Mouse (Mus musculus): Measurements from ENCODE around the gene Phf24. TPM values are rescaled to one million over a fixed set of nuclear protein-coding genes. Genes with fewer than 3 reads are reported as not detected.

Gene Phf24
- 0.26 and 0.93 TPM in 2 replicates for polyA plus RNA-seq (2015; fragmentation: Nextera tagmentation; extraction: Ambion mirVana)

DNA sequence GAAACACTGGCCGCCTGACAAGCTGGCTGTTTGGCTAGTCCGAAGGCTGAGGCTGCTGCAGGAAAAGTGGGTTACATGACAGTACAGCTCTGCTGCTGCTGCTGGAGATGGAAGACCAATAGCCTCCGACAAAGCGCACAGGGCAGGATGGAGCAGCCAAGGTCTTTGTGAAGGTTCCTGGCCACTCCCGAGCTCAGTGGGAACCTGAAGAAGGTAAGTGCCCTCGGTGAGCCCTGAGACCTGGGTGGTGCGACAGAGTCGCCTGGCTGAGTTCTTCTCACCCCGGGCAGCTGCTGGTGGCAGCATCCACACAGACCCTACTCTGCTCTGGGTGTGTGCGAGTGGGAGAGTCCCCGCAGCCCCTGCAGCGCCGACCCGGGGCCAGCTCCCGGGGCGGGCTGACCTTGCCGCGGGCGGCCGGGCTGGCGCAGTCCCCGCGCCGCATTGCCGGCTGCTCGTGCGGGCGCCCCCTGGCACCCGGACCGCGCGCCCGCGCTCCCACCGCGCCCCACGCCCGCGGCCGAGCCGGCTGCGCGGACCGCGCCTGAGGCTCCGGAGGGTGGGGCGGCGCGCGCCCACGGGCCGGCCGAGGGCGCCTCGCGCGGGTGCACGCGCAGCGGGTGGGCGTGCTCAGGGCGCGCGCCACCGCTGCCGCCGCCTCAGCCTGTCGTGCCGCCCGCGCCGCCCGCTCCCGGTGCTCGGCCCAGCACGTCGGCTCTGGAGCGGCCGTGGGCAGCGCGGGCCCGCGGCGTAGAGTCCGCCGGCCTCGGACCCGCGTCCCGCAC, at the start of gene Phf24:
Gene Phf24, plus strand, starts transcription at position 44 of the 785 bp plus-strand sequence.
- Histone ChIP-seq H3K9ac (peak within 1 kb of the TSS; percentile 61), H3K4me3 (replicated peaks) (peak within 1 kb of the TSS; percentile 69), H3K27ac (no peak within 1 kb of the TSS), H3K9me3 (replicated peaks) (no peaks in the 10 kb centered on the region), H3K4me1 (peaks cover 9% of the 10 kb centered on the region), H3K27me3 (peaks cover 64% of the 10 kb centered on the region), H3K4me2 (peak within 1 kb of the TSS; percentile 96), H3K36me3 (no peaks in the 10 kb centered on the region)
- 2% methylated on average over 76 of the region's 90 CpGs for WGBS
- peak; percentile 69 for ATAC-seq (replicated peaks; ENCODE audit: low FRiP score)

DNA sequence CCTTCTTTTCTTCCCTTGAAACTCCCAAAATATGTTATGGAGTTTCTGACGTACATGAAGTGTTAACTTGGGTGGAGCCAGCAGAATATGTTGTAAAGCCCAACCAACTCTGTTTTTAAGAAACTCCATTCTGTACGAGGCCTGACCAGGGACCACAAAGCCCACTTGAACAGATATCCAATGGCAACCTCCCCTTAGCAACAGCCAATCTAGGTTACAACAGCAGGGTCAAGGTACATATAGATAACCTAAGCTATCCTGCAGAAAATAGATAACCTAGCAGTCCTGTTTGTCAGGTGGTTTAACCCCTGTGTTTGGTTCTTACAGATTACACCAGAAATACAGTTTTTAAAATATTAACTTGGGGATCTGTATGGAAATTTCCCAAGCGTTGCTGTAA, 49.1 kb upstream of the Phf24 start:
- no peak overlapping the region for H3K4me2 ChIP-seq
- WGBS, result 63% methylated on average over 3 of the region's 3 CpGs
- H3K27ac ChIP-seq, result no peak overlapping the region
- H3K4me1 ChIP-seq, result no peaks in the 10 kb centered on the region
- H3K36me3 ChIP-seq, result no peaks in the 10 kb centered on the region
- H3K27me3 ChIP-seq, result no peaks in the 10 kb centered on the region
- ATAC-seq (replicated peaks; ENCODE audit: low FRiP score), result no peak
- H3K9ac ChIP-seq, result no peak overlapping the region
- no peaks in the 10 kb centered on the region for H3K9me3 ChIP-seq (replicated peaks)
- no peak overlapping the region for H3K4me3 ChIP-seq (replicated peaks)

DNA sequence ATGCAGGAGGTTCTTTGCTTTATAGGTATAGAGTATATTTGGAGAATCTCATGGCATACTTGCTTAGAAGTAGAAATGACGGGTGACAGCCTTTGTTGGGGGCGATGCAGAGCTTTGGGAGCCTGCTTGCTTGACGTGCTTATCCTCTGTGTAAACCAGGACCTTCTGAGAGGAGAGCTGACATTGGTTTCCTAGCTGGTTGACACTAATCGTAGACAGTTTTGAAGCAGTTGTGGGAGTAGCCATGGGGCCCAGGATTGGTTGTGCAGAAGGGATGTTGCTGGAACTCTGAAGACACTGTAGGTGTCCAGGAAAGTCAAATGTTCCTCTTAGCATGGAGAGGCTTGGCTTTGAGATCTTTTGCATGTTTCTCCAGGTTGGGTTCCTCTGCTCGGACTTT, 48.3 kb upstream of the Phf24 start:
- H3K9me3 ChIP-seq (replicated peaks), result no peaks in the 10 kb centered on the region
- WGBS, result 88% methylated on average over 5 of the region's 5 CpGs
- H3K4me3 ChIP-seq (replicated peaks), result no peak overlapping the region
- no peaks in the 10 kb centered on the region for H3K36me3 ChIP-seq
- ATAC-seq (replicated peaks; ENCODE audit: low FRiP score), result no peak
- no peak overlapping the region for H3K27ac ChIP-seq
- no peaks in the 10 kb centered on the region for H3K4me1 ChIP-seq
- no peaks in the 10 kb centered on the region for H3K27me3 ChIP-seq
- no peak overlapping the region for H3K4me2 ChIP-seq
- H3K9ac ChIP-seq, result no peak overlapping the region

DNA sequence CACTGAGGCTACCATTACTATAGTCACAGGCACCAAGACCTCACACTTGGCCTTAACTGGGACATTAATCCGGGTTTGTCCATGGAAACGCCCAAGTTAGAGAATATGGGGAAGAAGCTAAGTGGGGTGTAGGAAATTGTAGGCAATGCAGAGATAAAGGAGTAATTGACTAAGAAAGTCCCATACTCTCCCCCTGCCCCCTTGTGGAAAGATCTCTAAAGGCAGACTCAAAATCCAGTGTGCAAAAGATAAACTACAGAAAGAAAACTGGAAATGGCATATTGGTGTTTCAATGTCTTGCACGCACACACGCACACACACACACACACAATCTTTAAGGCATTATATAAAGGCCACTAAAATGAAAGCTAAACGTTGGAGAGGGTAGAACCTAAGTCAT, 45.7 kb upstream of the Phf24 start:
- no peak overlapping the region for H3K27ac ChIP-seq
- H3K4me2 ChIP-seq, result no peak overlapping the region
- ATAC-seq (replicated peaks; ENCODE audit: low FRiP score), result no peak
- H3K36me3 ChIP-seq, result no peaks in the 10 kb centered on the region
- no peaks in the 10 kb centered on the region for H3K9me3 ChIP-seq (replicated peaks)
- H3K4me1 ChIP-seq, result no peaks in the 10 kb centered on the region
- H3K9ac ChIP-seq, result no peak overlapping the region
- no peak overlapping the region for H3K4me3 ChIP-seq (replicated peaks)
- WGBS, result 83% methylated on average over 5 of the region's 5 CpGs
- H3K27me3 ChIP-seq, result no peaks in the 10 kb centered on the region

DNA sequence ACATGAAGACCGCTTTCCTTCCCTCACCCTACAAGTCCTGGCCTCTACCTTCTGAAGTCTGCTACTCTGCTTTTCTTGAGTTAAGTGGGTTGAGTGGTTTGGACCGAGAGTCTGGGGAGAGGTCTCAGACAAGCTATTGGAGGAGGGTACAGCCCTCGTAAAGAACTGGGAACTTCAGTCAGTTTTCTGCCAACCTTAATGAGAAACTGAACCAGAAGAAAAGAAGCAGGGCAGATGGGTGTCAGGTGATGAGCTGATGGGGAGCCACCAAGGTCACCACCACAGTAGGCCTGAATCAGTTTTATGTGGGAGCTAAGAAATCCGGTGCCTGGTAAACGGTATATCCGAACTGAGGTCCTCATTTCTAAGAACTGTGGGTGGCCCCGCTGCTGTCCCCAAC, 44.3 kb upstream of the Phf24 start:
- ATAC-seq (replicated peaks; ENCODE audit: low FRiP score), result no peak

DNA sequence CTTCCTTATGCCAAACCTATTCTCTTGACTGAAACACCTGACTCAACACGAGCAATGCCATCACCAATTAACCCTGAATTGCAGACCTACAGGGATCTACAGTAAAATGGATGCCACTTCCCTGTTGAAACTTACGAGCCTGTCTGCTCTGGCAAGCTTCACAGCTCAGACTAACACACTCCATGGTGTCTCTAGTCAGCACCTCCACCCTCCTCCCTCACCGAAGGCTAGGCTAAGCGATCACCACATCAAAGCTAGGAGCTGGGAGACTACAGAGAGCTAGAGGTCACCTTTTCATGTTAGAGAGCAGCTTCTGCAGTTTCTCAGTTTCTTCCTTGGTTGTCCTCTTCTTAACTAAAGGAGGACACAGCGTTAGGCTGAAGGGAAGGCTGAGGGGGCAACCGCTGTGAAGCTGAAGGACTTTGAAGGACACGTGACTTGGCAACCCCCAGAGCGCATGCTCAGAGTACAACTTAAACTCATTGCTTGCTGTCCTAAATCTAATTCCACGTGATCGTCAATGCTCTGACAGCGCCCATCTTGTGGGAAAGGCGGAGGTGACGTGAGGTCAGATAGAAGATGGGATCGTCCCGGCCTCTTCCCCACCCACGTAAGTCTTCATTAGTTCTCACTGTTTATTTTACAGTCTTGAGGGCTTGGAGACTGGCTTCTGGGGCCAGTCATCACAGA, 43.6 kb upstream of the Phf24 start:
- no peak overlapping the region for H3K4me2 ChIP-seq
- WGBS, result 70% methylated on average over 16 of the region's 16 CpGs
- no peaks in the 10 kb centered on the region for H3K27me3 ChIP-seq
- no peak overlapping the region for H3K9ac ChIP-seq
- H3K36me3 ChIP-seq, result no peaks in the 10 kb centered on the region
- H3K4me3 ChIP-seq (replicated peaks), result no peak overlapping the region
- H3K4me1 ChIP-seq, result no peaks in the 10 kb centered on the region
- no peaks in the 10 kb centered on the region for H3K9me3 ChIP-seq (replicated peaks)
- no peak for ATAC-seq (replicated peaks; ENCODE audit: low FRiP score)
- H3K27ac ChIP-seq, result no peak overlapping the region

More for the DNA sequence above, 44.3 kb upstream of the Phf24 start:
- H3K4me2 ChIP-seq, result no peak overlapping the region
- no peak overlapping the region for H3K27ac ChIP-seq
- 92% methylated on average over 7 of the region's 7 CpGs for WGBS
- H3K36me3 ChIP-seq, result no peaks in the 10 kb centered on the region
- no peaks in the 10 kb centered on the region for H3K9me3 ChIP-seq (replicated peaks)
- no peaks in the 10 kb centered on the region for H3K4me1 ChIP-seq
- no peaks in the 10 kb centered on the region for H3K27me3 ChIP-seq
- H3K4me3 ChIP-seq (replicated peaks), result no peak overlapping the region
- no peak overlapping the region for H3K9ac ChIP-seq

DNA sequence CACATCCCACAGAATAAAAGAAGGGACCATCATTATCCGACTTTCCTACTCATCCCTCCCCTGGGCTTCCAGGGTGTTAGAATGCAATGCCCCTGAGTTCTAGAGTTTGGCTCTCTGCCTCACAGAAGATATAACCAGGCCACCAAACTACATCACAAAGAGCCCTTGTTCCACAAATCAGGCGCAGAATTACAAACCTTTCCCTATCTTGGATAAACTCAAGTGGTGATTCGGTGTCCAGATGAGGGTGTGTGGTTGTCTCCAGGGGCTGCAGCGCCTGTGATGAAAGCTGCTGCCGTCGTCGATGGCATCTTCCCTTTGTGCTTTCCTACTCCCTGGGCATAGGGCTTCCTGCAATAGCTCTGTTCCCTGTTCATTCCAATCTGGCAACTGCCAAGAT, 42.3 kb upstream of the Phf24 start, which contains the start of gene Fam205c:
Gene Fam205c, minus strand, starts transcription at position 101 of the 400 bp plus-strand sequence.
- Histone ChIP-seq H3K4me1 (no peaks in the 10 kb centered on the region), H3K4me2 (no peak within 1 kb of the TSS), H3K27me3 (no peaks in the 10 kb centered on the region), H3K4me3 (replicated peaks) (no peak within 1 kb of the TSS), H3K27ac (no peak within 1 kb of the TSS), H3K9me3 (replicated peaks) (no peaks in the 10 kb centered on the region), H3K9ac (no peak within 1 kb of the TSS), H3K36me3 (no peaks in the 10 kb centered on the region)
- ATAC-seq (replicated peaks; ENCODE audit: low FRiP score), result no peak
- WGBS, result 88% methylated on average over 7 of the region's 7 CpGs

DNA sequence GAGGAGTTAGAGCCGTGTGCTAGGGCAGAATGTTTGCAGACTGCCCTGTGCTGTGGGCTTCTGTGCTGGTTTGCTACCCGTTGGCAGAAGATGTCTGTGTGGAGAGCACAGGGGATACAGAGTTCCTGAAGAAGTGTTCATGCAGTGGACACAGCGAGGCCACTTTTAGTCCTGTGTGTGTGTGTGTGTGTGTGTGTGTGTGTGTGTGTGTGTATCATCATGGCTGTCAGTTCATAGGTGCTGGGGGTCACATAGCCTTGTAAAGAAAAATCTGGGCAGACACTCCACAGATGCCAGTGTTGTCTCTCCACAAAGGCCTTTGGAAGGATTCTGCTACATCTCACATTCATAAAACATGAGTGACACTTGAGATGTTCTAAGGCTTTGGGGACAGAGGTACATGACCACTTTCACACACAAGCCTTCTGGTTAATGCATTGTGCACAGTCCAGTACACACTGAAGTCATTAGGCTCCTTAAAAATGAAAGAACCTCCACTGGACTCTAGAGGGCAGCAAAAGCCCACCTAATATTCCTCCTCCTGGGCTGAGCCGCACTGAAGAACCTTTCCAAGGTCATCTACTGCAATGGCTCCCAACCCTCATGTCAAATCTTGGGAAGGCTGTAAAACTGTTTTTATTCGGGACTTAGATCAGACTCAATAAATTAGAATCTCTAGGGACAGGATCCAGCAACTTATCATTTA, 39.7 kb upstream of the Phf24 start:
- peak; percentile 78 for ATAC-seq (replicated peaks; ENCODE audit: low FRiP score)

DNA sequence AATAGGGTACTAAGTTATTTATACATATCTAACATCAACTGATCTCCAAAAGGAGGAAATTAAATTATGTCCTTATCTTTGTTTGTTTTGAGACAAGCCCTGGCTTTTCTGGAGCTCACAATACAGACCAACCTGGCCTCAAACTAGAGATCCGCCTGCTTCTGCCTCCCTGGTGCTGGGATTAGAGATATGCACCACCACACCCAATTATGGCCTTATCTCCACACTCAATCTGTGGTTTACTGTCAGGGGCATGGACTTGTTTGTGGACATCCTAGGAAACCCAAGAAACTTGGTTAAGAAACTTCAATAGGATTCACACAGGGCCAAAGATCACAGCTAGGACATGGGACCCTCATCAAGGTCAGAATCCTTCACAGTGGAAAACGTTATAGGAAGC, 38.8 kb upstream of the Phf24 start:
- no peak overlapping the region for H3K27ac ChIP-seq
- no peaks in the 10 kb centered on the region for H3K27me3 ChIP-seq
- H3K4me3 ChIP-seq (replicated peaks), result no peak overlapping the region
- ATAC-seq (replicated peaks; ENCODE audit: low FRiP score), result no peak
- no peak overlapping the region for H3K9ac ChIP-seq
- H3K4me1 ChIP-seq, result no peaks in the 10 kb centered on the region
- H3K36me3 ChIP-seq, result no peaks in the 10 kb centered on the region
- H3K4me2 ChIP-seq, result no peak overlapping the region
- WGBS, result 75% methylated on average over 2 of the region's 2 CpGs
- H3K9me3 ChIP-seq (replicated peaks), result no peaks in the 10 kb centered on the region

More for the DNA sequence above, 39.7 kb upstream of the Phf24 start:
- Histone ChIP-seq H3K27ac (no peak overlapping the region), H3K4me3 (replicated peaks) (no peak overlapping the region), H3K4me1 (no peaks in the 10 kb centered on the region), H3K9me3 (replicated peaks) (no peaks in the 10 kb centered on the region), H3K9ac (no peak overlapping the region), H3K27me3 (no peaks in the 10 kb centered on the region), H3K36me3 (no peaks in the 10 kb centered on the region), H3K4me2 (no peak overlapping the region)
- 38% methylated on average over 5 of the region's 5 CpGs for WGBS

DNA sequence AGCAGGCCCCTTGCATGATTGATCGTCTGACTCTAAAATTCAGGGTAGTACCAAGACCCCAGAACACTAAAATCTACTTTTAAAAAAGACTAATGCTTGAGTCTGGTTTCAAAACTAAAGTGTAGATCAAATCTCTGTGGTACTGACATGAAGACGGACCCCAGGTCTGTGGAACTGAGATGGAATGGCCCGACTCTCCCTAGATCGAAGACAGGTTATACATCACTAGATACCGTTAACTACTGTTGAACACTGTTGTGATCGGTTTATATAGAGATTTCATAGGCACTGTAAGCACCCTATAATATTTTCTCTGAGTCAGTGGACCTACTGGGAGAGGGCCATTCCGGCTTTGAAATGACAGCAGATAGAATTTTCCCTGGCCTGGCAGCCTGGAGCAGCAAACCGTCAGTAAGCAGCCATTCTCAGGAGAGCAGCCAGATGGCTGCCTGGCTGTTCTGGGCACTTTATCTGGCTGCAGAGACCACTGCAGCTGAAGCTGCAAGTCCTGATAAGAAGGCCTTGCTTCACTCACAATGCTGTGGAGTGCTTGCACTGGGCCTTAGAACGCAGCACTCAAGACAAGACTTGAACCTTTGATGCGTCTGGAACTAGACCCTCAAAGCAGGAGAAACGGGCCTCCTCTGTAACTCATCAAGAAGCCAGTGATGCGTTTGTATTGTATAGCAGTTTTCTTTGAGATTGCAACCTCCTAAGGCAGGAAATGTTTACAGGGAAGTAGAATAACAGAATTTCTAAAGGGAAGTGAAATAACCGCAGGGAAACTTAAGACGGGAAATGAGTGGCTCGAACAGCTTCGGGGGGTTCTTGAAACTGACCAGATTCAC, 36.4 kb upstream of the Phf24 start:
- Histone ChIP-seq H3K4me3 (replicated peaks) (no peak overlapping the region), H3K4me1 (no peaks in the 10 kb centered on the region), H3K36me3 (no peaks in the 10 kb centered on the region), H3K27ac (no peak overlapping the region), H3K9me3 (replicated peaks) (no peaks in the 10 kb centered on the region), H3K9ac (no peak overlapping the region), H3K4me2 (no peak overlapping the region), H3K27me3 (no peaks in the 10 kb centered on the region)
- ATAC-seq (replicated peaks; ENCODE audit: low FRiP score), result no peak; the same call in 1 of the 2 replicates
- 80% methylated on average over 16 of the region's 16 CpGs for WGBS

DNA sequence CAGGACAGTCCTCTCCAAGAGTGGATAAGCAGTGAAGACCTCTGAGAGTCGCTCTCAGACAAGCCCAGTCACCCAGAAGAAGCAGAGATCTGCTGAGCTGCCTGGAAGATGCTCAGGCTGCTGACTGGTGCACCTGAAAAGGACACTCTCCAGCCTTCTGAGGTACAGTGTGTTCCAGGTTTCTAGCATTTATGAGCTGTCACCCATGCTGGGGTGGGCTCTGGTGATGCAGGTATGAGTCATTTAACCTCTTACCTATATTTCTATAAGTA, 35.8 kb upstream of the Phf24 start:
- Histone ChIP-seq H3K4me2 (no peak overlapping the region), H3K9ac (no peak overlapping the region), H3K36me3 (no peaks in the 10 kb centered on the region), H3K4me3 (replicated peaks) (no peak overlapping the region), H3K27ac (no peak overlapping the region), H3K27me3 (no peaks in the 10 kb centered on the region), H3K9me3 (replicated peaks) (no peaks in the 10 kb centered on the region), H3K4me1 (no peaks in the 10 kb centered on the region)
- ATAC-seq (replicated peaks; ENCODE audit: low FRiP score), result no peak
- WGBS, result 64% methylated on average over 1 of the region's 1 CpGs

Measured in kidney, embryonic 15.5 days (tissue).